Mouse (Mus musculus) cortical plate, adult 2 months (tissue): Measurements from ENCODE around the gene Nol4l. TPM values are rescaled to one million over a fixed set of nuclear protein-coding genes. Genes with fewer than 3 reads are reported as not detected.

ENCODE experiments used
- H3K27ac ChIP-seq: fragments of 200-500 bp; 2 replicates; pipeline ENCODE4 v1.5.1; 2012; ENCODE audit warnings: low read length, control low read depth, inconsistent platforms; ENCODE audit not compliant: insufficient read depth
- H3K4me1 ChIP-seq: fragments of 200-500 bp; 2 replicates; pipeline ENCODE4 v1.6.1; 2011; ENCODE audit warnings: low read length; ENCODE audit not compliant: control insufficient read depth, insufficient read depth
- H3K4me3 ChIP-seq: fragments of 200-500 bp; 2 replicates; pipeline ENCODE4 v1.5.1; 2011; ENCODE audit warnings: mild to moderate bottlenecking, low read length, control low read depth; ENCODE audit not compliant: insufficient read depth
- CTCF ChIP-seq: fragments of 200-500 bp; IDR thresholded peaks from 2 replicates; pipeline ENCODE4 v1.5.1; 2011; ENCODE audit warnings: mild to moderate bottlenecking, control low read depth, low read length; ENCODE audit not compliant: insufficient read depth; ENCODE audit errors: extremely low read depth
- POLR2A ChIP-seq: fragments of 200-500 bp; IDR thresholded peaks from 2 replicates; pipeline ENCODE4 v1.6.1; 2011; ENCODE audit warnings: mild to moderate bottlenecking, low read length, control low read depth; ENCODE audit not compliant: insufficient read depth; ENCODE audit errors: extremely low read depth
- polyA plus RNA-seq: library from polyadenylated mRNA; depleted of rRNA; stranded (reverse); fragments of >200 nt; gene quantifications from 2 replicates; pipeline ENCODE4 v1.2.3, GENCODE M21; 2012

Nol4l gene
- polyA plus RNA-seq, 1 experiment = 33.9 TPM

DNA sequence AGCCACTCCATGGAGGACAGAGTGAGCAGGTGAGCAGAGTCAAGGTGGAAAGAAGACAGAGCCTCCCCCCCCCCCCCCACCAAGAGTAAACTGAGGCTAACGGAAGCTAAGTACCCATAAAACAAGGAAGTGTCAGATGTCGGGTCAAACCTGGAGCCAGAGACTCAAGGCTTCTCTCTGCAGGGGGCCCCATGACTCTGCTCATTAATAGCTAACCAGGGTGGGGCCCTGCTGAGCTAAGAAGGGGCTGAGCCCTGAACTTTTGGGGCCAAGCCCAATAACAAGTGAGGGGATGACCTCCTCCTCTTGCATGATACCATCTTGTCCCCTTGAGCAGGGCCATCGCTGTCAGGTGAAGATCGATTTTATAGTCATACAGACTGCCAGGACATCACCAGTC is 17.2 kb upstream of the Nol4l start:
- Histone ChIP-seq H3K27ac (no peak overlapping the region), H3K4me3 (no peak overlapping the region), H3K4me1 (peaks cover 5% of the 10 kb centered on the region)
- TF ChIP-seq POLR2A (no peak), CTCF (no peak)

DNA sequence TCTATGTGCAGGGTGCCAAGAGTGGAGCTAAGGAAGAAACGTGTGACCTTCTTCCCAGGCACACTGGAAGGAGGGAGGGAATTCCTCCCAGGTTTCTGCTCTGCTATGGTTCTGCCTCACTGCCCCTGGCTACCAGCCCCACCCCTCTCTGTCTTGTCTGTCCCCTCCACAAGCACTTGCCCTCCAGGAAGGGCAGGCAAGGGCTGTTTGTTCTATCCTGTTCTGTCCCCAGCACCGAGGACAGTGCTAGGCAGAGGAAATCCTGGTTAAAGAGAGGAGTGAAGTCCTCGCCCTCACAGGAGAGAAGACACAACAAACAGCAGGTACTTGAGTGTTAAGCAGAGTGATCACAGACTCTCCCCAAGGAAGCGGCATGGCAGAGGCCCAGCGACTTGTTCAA is 16.7 kb upstream of the Nol4l start:
- H3K27ac ChIP-seq = no peak overlapping the region
- TF ChIP-seq CTCF = no peak
- no peak for TF ChIP-seq POLR2A
- peaks cover 5% of the 10 kb centered on the region for H3K4me1 ChIP-seq
- no peak overlapping the region for H3K4me3 ChIP-seq

DNA sequence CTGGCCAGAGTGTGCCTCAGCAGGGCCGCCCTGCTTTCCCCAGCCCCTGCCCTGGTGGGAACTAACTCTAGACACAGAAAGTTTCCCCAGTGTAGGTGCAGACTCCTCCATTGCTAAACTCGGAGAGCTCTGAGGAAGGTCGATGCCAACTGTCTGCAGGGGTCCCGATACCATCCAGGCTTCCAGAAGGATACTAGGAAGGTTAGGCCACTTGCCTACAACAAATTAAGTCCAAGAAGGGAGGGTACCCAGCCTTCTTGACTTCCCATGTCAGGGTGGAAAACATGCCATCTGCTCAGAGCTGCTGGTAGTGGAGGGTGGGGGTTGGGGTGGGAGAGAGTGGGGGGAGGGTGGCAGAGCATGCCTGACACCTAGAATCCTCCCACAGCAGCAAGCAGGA is 15.0 kb upstream of the Nol4l start:
- H3K4me3 ChIP-seq = no peak overlapping the region
- TF ChIP-seq POLR2A = no peak
- no peak for TF ChIP-seq CTCF
- peaks cover 5% of the 10 kb centered on the region for H3K4me1 ChIP-seq
- no peak overlapping the region for H3K27ac ChIP-seq

DNA sequence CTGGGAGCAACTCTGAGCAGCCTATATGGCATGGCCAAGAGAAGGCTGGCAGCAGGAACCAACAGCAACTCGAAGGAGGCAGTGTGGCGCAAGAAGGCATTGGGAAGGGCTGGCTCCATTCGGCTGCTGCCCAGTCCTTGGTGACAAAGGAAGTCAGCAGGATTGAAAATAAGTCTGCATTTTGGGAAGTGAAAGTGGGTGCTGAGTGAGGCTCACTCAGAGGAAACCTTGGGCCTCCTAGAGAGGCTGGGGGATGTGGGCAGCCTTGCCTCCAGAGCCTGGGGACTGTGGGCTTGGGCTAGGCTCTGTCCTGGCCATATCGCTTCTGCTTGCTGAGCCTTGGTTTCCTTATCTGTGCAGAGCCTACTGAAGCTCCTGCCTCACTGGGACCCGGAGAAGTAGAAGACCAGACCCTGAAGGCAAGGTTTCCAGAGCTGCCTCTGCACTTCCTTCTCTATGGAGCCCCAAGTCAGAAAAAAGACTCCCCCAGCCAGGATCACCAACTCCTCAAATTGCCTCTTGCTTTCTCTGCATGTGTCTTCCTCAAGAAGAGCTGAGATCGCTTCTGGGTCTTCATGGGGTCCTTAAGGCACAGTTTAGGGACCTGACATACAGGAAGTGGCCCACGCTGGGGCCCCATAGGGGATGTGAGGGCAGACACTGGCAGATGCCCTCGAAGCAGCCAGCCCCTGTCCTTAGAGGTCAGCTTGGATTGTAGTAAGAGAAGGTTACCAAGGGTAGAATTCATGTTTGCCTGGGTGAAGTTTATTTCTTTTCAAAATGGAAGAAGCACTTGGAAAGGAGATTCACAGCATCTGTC is 14.3 kb upstream of the Nol4l start:
- peaks cover 5% of the 10 kb centered on the region for H3K4me1 ChIP-seq
- peak overlapping the region; percentile 68; the same call in 1 of the 2 replicates for H3K27ac ChIP-seq
- no peak overlapping the region for H3K4me3 ChIP-seq
- TF ChIP-seq CTCF (no peak), POLR2A (no peak)

DNA sequence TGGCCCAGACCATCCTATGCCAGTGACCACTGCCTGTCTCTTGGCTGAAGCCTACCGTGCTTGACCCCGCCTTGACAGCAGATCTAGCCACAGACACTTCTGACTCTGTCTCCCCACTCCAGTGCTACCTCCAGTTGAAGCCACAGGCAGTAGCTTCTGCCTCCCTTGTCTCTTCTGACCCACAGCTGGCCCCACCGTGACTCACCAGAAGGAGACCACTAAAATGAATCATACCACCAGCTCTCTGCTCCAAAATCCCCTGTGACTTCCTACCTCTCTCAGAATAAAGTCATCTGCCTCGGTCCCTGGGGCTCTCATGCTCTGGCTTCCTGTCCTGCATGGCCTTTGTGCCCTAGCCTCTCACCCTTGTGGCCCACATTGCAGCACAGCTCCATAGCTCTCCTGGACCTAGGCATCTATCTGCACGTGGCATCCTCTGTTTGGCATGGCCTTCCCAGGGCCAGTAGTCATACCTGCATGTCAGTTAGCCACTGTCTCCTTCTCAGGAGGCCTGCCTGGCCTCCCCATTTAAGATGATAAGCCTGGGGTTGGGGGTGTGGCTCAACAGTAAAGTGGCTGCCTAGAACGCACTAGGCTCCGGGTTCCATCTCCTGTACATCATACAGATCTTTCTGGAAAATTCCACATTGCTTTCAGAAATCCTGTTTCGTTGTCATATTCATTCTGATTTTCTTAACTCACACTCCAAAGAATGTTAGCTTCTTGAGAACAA is 13.3 kb upstream of the Nol4l start:
- H3K4me1 ChIP-seq = peaks cover 2% of the 10 kb centered on the region; the same call in 1 of the 2 replicates
- H3K4me3 ChIP-seq = no peak overlapping the region
- H3K27ac ChIP-seq = no peak overlapping the region
- no peak for TF ChIP-seq CTCF
- no peak for TF ChIP-seq POLR2A

DNA sequence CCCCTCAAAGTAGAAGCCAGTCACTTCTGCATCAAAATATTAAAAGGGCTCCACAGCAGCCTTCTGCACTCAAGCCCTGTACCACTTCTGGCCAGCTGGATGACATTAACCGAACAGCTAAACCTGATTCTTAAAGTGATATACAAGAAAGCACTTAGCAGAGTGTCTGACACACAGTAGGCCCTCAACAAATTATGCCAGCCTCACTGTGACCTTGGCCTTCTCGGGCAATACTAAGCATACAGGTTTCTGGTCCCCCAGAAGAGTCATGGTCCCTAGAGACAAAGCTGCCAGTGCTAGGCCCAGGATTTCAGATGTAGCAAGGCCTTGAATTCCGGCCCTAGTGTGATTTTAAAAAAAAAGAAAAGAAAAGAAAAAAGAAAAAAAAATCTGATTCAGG is 9.1 kb upstream of the Nol4l start:
- TF ChIP-seq POLR2A = no peak
- TF ChIP-seq CTCF = no peak
- Histone ChIP-seq H3K4me1 (no peaks in the 10 kb centered on the region), H3K4me3 (no peak overlapping the region), H3K27ac (no peak overlapping the region)

DNA sequence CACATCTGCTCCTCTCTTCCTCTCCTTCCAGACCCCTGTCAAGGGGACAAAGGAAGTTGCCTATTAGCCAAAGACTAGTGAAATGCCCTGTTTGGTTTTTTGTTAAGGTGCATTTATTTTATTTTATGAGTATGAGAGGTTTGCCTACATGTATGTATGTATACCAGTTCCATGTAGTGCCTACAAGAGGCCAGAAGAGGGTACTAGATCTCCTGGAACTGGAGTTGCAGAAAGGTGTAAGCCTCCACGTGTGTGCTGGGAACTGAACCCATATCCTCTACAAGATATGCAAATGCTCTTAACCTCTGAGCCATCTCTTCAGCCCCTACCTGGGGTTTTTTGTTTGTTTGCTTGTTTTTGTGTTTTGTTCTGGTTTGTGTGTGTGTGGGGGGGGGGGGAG is 4.2 kb upstream of the Nol4l start:
- TF ChIP-seq POLR2A (no peak), CTCF (no peak)

DNA sequence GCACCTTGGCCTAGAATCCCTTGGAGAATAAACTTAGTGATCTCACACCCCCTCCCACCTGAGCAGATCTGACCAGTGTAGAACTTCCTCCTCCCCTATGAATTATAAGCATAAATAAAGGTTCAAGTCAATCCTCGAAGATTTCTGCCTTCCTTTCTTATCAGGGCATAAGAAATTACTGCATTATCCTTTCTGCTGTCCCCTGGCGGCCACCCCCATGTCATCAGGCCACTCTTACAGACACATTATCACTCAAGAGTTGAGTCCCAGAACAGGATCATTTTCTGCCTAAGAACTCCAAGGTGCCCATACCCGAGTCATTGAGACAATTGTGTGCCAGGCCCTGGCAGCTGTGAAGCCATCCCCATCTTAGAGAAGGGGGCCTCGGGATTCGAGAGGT is 1.2 kb upstream of the Nol4l start:
- H3K4me1 ChIP-seq = peaks cover 4% of the 10 kb centered on the region; the same call in 1 of the 2 replicates
- no peak overlapping the region for H3K27ac ChIP-seq
- TF ChIP-seq POLR2A (no peak), CTCF (no peak)

More for the DNA sequence above, 4.2 kb upstream of the Nol4l start:
- Histone ChIP-seq H3K4me1 (no peaks in the 10 kb centered on the region), H3K4me3 (no peak overlapping the region), H3K27ac (no peak overlapping the region)

DNA sequence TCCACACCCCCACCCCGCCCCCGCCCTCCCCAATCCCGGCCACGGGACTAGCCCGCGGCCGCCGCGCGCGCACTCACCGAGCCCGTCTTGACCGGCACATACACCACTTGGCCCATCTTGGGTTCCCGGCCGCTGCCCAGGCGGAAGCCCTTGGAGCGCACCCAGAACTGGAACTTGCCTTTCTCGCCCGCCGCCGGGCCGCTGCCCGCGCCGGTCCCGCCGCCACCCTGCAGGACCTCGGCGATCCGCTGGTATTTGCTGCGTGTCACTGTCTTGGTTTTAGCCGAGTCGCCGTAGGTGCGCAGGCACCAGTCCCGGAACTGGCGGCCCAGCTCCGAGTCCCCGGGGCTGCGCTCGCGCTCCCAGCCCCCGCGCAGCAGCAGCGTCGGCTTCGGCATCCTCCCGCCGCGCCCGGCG is 398 bp downstream of the Nol4l start:
- Histone ChIP-seq H3K4me1 (peaks cover 4% of the 10 kb centered on the region; the same call in 1 of the 2 replicates), H3K4me3 (peak overlapping the region; percentile 97), H3K27ac (peak overlapping the region; percentile 95)
- TF ChIP-seq CTCF = no peak
- no peak for TF ChIP-seq POLR2A

More for the DNA sequence above, 1.2 kb upstream of the Nol4l start:
- H3K4me3 ChIP-seq = no peak overlapping the region
